Mouse (Mus musculus): ENCODE measurements around the gene Diaph3.

DNA sequence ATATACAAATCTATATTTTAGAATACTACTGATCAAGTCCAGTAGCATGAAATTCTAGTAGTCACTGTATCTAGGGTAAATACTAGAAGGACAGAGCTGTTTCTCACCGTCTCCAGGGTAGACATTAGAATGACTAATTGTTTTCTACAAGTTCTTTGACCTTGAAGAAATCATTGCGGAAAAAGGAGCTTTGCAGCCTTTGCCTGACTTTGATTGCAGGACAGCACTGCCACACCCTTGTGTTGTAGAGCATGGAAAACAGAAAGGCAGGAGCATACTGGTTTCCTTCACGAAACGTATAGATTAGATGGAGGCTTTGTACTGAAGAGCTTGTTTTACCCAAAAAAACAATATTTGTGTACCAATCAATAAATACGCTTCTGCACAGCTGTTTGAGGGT, 52.6 kb downstream of the Diaph3 start:
- TF ChIP-seq ZC3H11A (IDR thresholded peaks at IDR 0.05; ENCODE audit: low read depth, low read length) (no peak), ELF1 (IDR thresholded peaks at IDR 0.05; ENCODE audit: low read depth, low read length) (no peak), POLR2A (IDR thresholded peaks at IDR 0.05; ENCODE audit: low read depth, low read length) (no peak), CTCF (conservative IDR thresholded peaks at IDR 0.05 in 1 of 2, IDR thresholded peaks at IDR 0.05 in 1 of 2; ENCODE audit: low read depth in 2 of 2, low read length in 2 of 2) (no peak), USF1 (IDR thresholded peaks at IDR 0.05; ENCODE audit: low read depth, low read length) (no peak), MAFK (IDR thresholded peaks at IDR 0.05; ENCODE audit: insufficient replicate concordance, low read length) (no peak), USF2 (conservative IDR thresholded peaks at IDR 0.05; ENCODE audit: low read depth, low read length) (no peak), TCF12 (IDR thresholded peaks at IDR 0.05; ENCODE audit: low read depth, low read length) (no peak), RAD21 (IDR thresholded peaks at IDR 0.05; ENCODE audit: low read depth, low read length) (no peak)
